Mouse (Mus musculus): ENCODE measurements around the gene Etv5. TPM values are rescaled to one million over a fixed set of nuclear protein-coding genes. Genes with fewer than 3 reads are reported as not detected.

Gene Etv5
- total and polyA plus RNA-seq, 3 experiments: 2.6 to 4.5 (median 3.5) TPM

DNA sequence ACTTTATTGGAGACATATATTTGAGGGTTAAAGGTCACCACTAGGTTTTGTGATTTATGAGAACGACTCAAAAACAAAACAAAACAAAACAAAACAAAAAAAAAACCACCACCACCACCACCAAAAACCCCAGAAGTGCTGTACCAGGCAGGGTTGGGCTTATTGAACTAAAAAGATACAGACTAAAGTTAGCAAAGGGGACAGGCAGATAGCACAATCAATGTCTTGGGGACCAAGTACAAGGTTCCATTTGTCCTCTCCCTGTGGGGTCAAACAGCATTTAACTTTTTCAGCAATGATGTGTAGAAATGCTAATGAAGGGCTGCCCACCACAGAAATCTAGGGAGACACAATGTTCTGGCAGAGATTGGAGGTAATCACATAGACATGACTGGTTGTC lies 67.3 kb downstream of the Etv5 start:
- Histone ChIP-seq H3K9ac (ENCODE audit: insufficient read depth, low read depth) (no peak overlapping the region), H3K9me3 (replicated peaks; ENCODE audit: low read length) (no peaks in the 10 kb centered on the region), H3K4me3 (replicated peaks in 1 of 3; ENCODE audit: low read depth in 2 of 3, low read length in 2 of 3, poor library complexity in 1 of 3) (no peak overlapping the region), H3K36me3 (replicated peaks in 1 of 2; ENCODE audit: control insufficient read depth in 1 of 2, insufficient read depth in 1 of 2, low read length in 1 of 2) (no peaks in the 10 kb centered on the region), H3K4me1 (ENCODE audit: control insufficient read depth in 1 of 2, insufficient read depth in 2 of 2) (peaks cover 0 to 2% of the 10 kb centered on the region in 2 experiments; a peak in 1 of 4 replicates), H3K79me2 (replicated peaks; ENCODE audit: control insufficient read depth, extremely low read depth, insufficient read depth, poor library complexity, severe bottlenecking) (no peaks in the 10 kb centered on the region), H3K27me3 (replicated peaks) (no peaks in the 10 kb centered on the region), H3K4me2 (ENCODE audit: insufficient read depth, low read depth, poor library complexity, severe bottlenecking) (no peak overlapping the region), H3K27ac (ENCODE audit: insufficient read depth, low read depth) (no peak overlapping the region)
- dilution Hi-C loops (cut with MboI; ENCODE audit: extremely low pct_ligation_motif_present, extremely low pct_unique_long_range_greater_than_20kb, low sequenced_read_pairs) (no loop called here), in situ Hi-C loops (cut with MboI; ENCODE audit: low pct_ligation_motif_present, low pct_unique_long_range_greater_than_20kb, low sequenced_read_pairs) (no loop called here)
- no peak for DNase-seq (ENCODE audit: extremely low read depth)
- TF ChIP-seq RCOR1 (conservative IDR thresholded peaks at IDR 0.05; ENCODE audit: low read depth, low read length): no peak
- no peak for TF ChIP-seq JUND (conservative IDR thresholded peaks at IDR 0.05; ENCODE audit: low read depth, low read length)
- no peak for TF ChIP-seq USF1 (IDR thresholded peaks at IDR 0.05; ENCODE audit: low read depth, low read length)
- no peak for TF ChIP-seq EP300 (IDR thresholded peaks at IDR 0.05; ENCODE audit: low read length)
- TF ChIP-seq BHLHE40 (IDR thresholded peaks at IDR 0.05; ENCODE audit: low read depth, low read length): no peak
- no peak for TF ChIP-seq E2F4 (IDR thresholded peaks at IDR 0.05; ENCODE audit: insufficient replicate concordance, low read depth, low read length)
- TF ChIP-seq UBTF (IDR thresholded peaks at IDR 0.05; ENCODE audit: low read depth, low read length): no peak
- no peak for TF ChIP-seq PAX5 (IDR thresholded peaks at IDR 0.05; ENCODE audit: low read length)
- no peak for TF ChIP-seq NELFE (IDR thresholded peaks at IDR 0.05; ENCODE audit: low read depth, low read length)
- TF ChIP-seq ZKSCAN1 (IDR thresholded peaks at IDR 0.05; ENCODE audit: borderline replicate concordance, low read depth, low read length): no peak
- TF ChIP-seq CHD1 (IDR thresholded peaks at IDR 0.05; ENCODE audit: low read depth, low read length): no peak

DNA sequence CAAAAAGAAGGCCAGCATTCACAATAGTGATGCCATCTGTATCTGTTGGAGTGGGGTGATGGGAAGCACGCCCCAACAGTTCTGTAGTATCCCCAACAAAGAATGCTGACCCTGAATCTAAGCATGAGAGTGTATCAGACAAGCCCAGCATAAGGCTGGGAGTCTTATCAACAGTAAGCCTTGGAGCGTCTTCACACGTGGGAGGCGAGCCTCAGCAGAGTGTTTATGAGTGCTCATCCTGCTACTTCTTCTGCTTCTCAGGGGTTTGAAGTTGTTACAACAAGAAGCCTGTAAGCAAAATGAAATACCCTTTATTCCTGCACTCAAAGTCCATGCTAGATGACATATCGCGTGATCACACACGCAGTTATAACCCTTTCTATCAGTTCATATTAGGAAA lies 72.4 kb downstream of the Etv5 start:
- H3K79me2 ChIP-seq (replicated peaks; ENCODE audit: control insufficient read depth, extremely low read depth, insufficient read depth, poor library complexity, severe bottlenecking): no peaks in the 10 kb centered on the region
- H3K4me3 ChIP-seq (replicated peaks in 1 of 3; ENCODE audit: low read depth in 2 of 3, low read length in 2 of 3, poor library complexity in 1 of 3): no peak overlapping the region
- dilution Hi-C loops (cut with MboI; ENCODE audit: extremely low pct_ligation_motif_present, extremely low pct_unique_long_range_greater_than_20kb, low sequenced_read_pairs) (no loop called here), in situ Hi-C loops (cut with MboI; ENCODE audit: low pct_ligation_motif_present, low pct_unique_long_range_greater_than_20kb, low sequenced_read_pairs) (no loop called here)
- TF ChIP-seq CTCF (conservative IDR thresholded peaks at IDR 0.05 in 1 of 2, IDR thresholded peaks at IDR 0.05 in 1 of 2; ENCODE audit: low read depth in 2 of 2, low read length in 2 of 2): no peak
- no peak for TF ChIP-seq PAX5 (IDR thresholded peaks at IDR 0.05; ENCODE audit: low read length)
- TF ChIP-seq TBP (conservative IDR thresholded peaks at IDR 0.05; ENCODE audit: low read depth, low read length): no peak
- TF ChIP-seq ZMIZ1 (IDR thresholded peaks at IDR 0.05; ENCODE audit: low read depth, low read length): no peak
- TF ChIP-seq TCF12 (IDR thresholded peaks at IDR 0.05; ENCODE audit: low read depth, low read length): no peak
- TF ChIP-seq ELF1 (IDR thresholded peaks at IDR 0.05; ENCODE audit: low read depth, low read length): no peak
- no peak overlapping the region for H3K9ac ChIP-seq (ENCODE audit: insufficient read depth, low read depth)
- no peak overlapping the region for H3K4me2 ChIP-seq (ENCODE audit: insufficient read depth, low read depth, poor library complexity, severe bottlenecking)
- no peaks in the 10 kb centered on the region for H3K27me3 ChIP-seq (replicated peaks)
- H3K4me1 ChIP-seq (ENCODE audit: control insufficient read depth in 1 of 2, insufficient read depth in 2 of 2): 0 out of 4 replicates have a peak, but pooled peaks cover 0 to 2% of the 10 kb centered on the region in 2 experiments
- DNase-seq (ENCODE audit: extremely low read depth): no peak
- H3K27ac ChIP-seq (ENCODE audit: insufficient read depth, low read depth): no peak overlapping the region
- no peaks in the 10 kb centered on the region for H3K36me3 ChIP-seq (replicated peaks in 1 of 2; ENCODE audit: control insufficient read depth in 1 of 2, insufficient read depth in 1 of 2, low read length in 1 of 2)
- no peaks in the 10 kb centered on the region for H3K9me3 ChIP-seq (replicated peaks; ENCODE audit: low read length)

All from CH12.LX (cell line).